Mouse (Mus musculus) spleen, postnatal 10 days (tissue): ENCODE results near the gene Gm14434.
"Not testable (repeated sequence)": the region's sequence is repeated elsewhere in the genome, so short reads cannot be mapped to it uniquely, and the experiment has no call there.

Experiments
- DNase-seq, 2 experiments: peaks; one replicate each; pipeline ENCODE4 v3.0.0; 2021 to 2022; ENCODE audit warnings: low spot score in 2 of 2

The Gm14434 gene

GRCm38 (mm10) chr2:176486683-176487082 lies at the start of gene Gm14434:
Gene Gm14434, minus strand, starts transcription at chr2:176486783.
- DNase-seq: not testable (repeated sequence)

DNA sequence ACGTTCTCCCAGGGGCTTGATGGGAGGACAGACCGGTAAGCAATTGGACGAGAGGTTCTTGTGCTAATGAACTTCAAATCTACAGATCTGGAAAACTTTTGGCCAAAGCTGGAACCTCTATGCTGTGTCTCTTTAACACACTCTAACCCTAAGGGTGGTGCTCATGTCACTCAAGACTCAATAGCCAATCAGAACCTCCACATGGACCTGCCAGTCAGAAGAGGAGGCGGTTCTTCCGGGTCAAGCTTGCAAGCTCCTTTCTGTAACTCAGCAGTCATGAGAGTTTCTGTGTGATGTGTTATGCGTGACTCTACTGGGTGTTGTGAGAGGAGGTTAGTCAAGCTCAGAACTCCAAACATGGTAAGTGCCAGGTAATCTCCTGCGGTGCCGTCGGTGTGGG lies 34.2 kb upstream of the Gm14434 start, which contains the start of gene Zfp967:
Gene Zfp967 (plus strand): TSS at position 301 of the 400 bp plus-strand sequence.
- not testable (repeated sequence) for DNase-seq

DNA sequence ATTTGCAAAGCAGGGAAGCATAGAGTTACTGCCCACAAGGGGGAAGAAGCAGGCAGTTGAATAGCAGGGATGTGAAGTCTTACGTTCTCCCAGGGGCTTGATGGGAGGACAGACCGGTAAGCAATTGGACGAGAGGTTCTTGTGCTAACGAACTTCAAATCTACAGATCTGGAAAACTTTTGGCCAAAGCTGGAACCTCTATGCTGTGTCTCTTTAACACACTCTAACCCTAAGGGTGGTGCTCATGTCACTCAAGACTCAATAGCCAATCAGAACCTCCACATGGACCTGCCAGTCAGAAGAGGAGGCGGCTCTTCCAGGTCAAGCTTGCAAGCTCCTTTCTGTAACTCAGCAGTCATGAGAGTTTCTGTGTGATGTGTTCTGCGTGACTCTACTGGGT lies 63.3 kb downstream of the Gm14434 start, which contains the start of gene Gm14435:
Gene Gm14435 (plus strand): TSS at position 301 of the 400 bp plus-strand sequence.
- DNase-seq: not testable (repeated sequence)
